Mouse (Mus musculus) liver, embryonic 14.5 days (tissue): ENCODE measurements at regions not wholly inside any gene's neighbourhood (a gene's known extent, or its start where the extent isn't known, plus 50 kb on each side); places are given as distances from the start of the nearest gene placed in this dataset.

Experiments used
- CTCF ChIP-seq: IDR thresholded peaks from 2 replicates; pipeline ENCODE4 v1.5.1; 2016; ENCODE audit warnings: antibody characterized with exemption, low read depth, control low read depth
- EP300 ChIP-seq: IDR thresholded peaks from 2 replicates; pipeline ENCODE4 v1.6.1; 2016; ENCODE audit warnings: antibody characterized with exemption, low read depth

DNA sequence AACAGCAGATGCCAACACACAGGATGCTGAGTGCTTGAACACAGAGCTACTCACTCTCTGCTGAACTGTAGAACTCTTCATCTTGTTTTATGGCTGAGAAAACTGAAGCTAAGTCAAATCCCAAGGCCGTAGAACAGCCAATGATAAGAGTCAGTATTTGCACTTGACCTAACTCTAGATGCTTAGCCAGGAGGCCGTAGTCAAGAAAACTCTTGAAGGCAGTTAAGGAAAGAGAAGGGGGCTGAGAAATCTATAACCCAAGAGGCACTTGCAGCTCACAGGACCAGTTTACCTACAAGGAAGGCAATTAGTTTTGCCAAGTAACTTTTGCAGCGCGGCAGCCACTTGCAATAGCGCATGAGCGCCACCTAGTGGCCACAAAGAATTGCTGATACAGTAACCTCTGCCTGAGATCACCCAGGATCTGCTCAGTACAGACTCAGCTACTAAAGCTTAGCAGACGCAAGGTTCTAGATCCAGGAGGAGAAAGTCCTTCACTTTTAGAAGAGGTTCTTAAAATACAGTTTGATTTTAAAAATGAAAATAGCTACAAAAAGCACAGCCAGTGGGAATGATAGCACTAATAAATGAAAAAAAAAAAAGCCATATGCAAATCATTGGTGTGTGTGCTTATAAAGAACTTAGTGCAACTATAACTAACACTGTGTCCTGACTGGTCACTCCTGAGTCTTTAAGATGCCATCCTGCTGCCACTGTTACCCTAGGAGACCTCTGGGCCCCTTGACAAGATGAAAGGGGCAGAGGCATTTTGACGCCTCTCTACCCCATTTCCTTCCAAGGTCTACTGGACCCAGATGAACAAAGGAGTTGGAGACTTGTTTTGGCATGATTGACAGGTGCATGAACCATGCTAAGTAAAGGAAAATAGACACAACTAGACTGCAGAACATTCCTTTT is 149.5 kb downstream of the Setd4 start:
- TF ChIP-seq EP300 (no peak), CTCF (peak; percentile 98)
